Mouse (Mus musculus) E14TG2a.4 (cell line): ENCODE data around the gene Dpp4.

Experiments used
- CTCF ChIP-seq: conservative IDR thresholded peaks from 2 replicates; pipeline ENCODE4 v1.5.1; 2014; ENCODE audit warnings: low read length
- POU5F1 ChIP-seq: IDR thresholded peaks from 2 replicates; pipeline ENCODE4 v1.6.1; 2014; ENCODE audit warnings: low read length, borderline replicate concordance

GRCm38 (mm10) chr2:62363606-62364005, 48.4 kb downstream of the Dpp4 start:
- TF ChIP-seq CTCF (no peak), POU5F1 (no peak)
